Mouse (Mus musculus) liver (tissue): ENCODE measurements around the gene Man2a1.
"Not testable (repeated sequence)": the region's sequence is repeated elsewhere in the genome, so short reads cannot be mapped to it uniquely, and the experiment has no call there.

Experiments
- DNase-seq: peaks from one replicate; pipeline ENCODE4 v3.0.0-alpha.2; 2020; ENCODE audit warnings: mixed read lengths

Man2a1 gene

DNA sequence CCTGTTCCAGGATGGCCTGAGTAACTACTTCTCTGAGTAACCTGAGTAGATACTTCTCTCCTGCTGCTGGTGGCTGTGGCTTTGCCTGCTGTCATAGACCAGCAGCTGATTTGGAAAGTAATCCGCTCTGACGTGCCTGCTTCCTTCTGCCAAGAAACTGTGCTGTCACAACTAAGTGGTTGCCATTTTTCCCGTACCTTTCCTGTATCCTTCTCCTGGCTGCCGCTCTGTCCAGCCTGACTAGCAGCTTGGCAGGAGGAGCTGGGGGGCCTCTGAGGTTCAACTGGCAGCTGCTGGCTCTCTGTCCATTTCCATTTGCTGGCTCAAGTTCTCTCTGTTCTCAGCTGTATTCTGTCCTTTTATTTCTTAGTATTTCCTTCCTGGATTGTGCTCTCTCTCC lies 115.8 kb downstream of the Man2a1 start:
- DNase-seq: no peak

- DNase-seq: no peak
Observed at GRCm38 (mm10) chr17:64719760-64720159, 119.2 kb downstream of the Man2a1 start.

GRCm38 (mm10) chr17:64721112-64721511 lies 120.6 kb downstream of the Man2a1 start:
- no peak for DNase-seq

DNA sequence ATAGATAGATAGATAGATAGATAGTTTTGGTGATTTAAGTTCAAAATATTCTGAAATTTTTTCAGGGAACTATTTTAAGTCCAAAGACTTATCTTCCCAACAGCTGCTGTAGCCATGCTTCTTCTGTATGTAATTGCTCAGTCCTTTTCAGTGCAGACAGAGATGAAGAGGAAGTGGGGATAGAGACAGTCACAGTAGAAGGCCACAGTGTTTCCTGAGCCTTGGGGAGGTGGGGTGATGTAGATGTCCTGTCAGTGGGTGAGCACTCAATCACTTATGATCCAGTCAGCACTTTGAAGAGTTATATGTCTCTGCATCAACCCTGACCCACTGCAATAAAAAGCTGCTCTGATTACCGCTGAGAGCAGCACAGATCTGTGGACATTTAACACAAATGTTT lies 122.6 kb downstream of the Man2a1 start:
- DNase-seq: no peak

- no peak for DNase-seq
Observed at GRCm38 (mm10) chr17:64725214-64725613, 124.7 kb downstream of the Man2a1 start.

DNA sequence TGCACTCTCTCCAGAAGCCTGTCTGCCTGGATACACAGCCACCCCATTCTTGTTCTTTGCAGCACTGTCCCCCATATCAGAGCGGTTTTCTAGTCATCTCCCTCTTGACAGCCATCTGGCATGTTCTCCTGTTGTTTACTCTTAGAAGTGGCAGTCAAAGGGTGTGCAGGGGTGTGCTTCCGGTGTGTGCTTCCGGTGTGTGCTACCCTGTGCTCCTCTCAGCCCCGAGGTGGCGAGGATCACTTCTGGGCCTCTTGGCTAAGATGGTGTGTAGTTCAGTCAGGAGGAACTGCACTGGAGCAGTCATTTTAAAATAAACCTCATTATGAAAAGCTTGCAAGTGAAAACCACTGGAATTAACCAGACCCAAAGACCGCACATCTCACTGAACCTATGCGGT lies 125.5 kb downstream of the Man2a1 start:
- DNase-seq: no peak

GRCm38 (mm10) chr17:64735492-64735891 lies 135.0 kb downstream of the Man2a1 start:
- no peak for DNase-seq

DNA sequence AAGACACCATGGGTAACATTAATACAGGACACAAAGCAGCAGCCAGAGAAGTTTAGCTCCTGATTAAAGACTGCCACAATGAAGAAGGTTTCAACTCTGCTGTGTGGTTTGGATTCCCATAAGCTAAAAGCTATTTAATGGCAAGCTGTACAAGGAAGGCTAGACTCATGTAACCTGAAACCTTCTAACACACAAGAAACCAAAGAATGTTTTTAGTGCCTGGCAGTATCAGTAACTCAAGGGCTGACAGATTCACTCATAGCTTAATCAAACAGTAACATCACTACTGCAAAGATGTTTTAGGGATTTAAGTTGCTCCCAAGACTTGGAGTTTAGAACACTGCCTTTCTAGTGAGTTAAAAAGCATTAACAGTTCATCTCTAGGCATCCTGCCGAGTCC lies 137.4 kb downstream of the Man2a1 start:
- no peak for DNase-seq

DNA sequence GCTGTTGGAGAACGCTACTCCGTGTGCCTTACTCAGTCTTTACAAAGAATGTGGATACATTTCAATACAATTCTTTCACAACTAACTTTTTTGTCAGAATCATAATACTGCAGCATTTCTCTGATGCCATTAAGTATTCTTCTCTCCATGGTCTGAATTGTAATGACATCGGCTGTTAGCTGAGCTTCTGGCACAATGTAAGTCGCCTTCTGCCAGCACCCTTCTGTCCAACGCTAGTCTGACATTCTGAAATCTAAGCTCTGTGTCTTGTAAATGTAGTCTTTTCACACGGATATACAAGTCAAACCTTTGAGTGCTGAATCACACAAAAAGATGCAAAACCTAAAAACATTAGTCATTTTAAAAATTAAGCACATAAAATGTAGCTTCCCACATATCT lies 138.6 kb downstream of the Man2a1 start:
- no peak for DNase-seq

DNA sequence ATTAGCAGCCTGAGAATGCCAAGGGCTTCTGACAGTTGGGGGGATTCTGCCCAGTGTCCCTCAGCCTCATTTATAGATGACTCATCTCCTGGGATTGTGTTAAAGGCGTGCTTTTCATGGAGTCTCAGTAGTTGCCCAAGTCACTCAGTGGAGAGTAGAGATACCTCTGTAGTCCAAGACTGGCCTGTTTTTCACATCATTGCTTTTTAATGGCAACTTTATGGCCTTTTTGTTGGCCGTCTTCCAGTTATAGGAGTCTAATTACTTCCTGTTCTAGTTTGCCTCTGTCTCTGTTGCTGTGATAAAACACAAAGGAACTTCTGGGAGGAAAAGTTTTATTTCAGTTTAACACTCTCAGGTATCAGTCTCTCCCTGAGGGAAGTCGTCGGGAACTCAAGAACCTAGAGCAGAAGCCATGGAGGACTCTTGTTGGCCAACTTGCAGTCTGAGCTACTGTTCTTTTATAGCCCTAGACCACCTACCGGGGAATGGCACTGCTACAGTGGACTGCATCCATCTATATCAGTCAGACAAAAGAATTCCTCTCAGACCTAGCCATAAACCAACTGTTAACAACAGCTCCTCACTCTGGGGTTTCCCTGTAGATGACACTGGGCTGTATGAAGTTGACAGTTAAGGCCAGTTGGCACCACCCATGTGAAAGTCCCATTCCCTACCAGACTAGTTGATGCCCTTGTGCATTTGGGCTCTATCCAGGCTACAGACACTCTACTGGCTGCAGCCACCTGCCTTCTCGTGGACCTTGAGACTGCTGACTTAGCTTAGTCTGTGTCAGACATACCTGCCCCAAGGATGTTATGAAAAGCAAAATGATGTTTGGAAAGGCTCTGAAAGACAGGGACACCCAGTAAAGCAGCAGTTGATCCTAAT lies 142.4 kb downstream of the Man2a1 start:
- DNase-seq: no peak

DNA sequence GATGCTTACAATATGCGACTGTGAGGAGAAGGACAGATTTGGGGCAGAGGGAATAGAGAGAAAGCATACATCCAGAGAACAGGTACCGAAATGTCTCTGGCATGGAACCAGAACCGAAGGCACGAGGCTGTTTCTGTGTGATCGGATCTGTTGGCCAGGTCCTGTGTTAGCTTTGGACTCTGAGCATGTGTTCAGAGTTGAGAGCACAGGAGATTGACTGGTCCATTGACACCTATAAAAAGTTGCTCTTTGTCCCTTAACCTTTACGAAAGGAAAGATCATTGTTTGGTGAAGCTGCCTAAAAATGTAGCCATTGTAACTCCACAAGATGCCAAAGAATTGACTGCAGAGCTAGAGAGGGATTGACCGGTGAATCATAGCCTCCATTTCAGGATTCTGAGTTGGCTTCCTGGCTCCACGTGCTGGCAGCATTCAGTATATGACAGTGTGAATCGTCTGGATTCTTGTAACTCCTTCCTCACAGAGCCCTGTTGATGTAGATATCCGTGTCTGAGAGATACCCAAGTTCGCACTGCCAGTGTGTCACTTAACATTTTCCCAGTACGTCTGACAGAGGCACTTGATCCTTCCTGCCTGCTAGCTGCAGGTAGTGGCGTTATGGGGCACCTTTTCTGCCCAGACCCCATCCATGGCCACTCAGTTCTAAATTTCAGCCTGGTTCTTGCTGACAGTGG lies 143.2 kb downstream of the Man2a1 start:
- DNase-seq: no peak

- no peak for DNase-seq
Observed at GRCm38 (mm10) chr17:64746637-64747225, 146.2 kb downstream of the Man2a1 start.

GRCm38 (mm10) chr17:64747461-64747860 lies 146.9 kb downstream of the Man2a1 start:
- no peak for DNase-seq

DNA sequence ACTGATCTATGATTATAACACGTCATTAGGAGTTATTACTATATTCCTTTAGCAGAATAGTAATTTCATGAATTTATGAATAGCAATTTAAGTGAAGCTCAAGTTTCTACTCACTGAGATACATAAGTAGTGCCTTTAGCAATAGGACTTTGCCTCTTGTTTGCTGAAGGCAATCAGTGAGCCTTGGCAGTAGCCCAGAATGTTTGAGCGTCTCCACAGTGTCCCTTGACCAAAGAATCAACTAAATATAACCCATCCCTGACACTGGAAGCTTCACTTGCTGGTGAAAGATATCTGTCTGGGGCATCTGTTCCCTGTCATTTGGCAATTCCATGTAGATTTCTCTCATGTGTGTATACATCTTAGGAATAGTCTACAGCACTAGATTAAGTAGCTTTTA lies 147.6 kb downstream of the Man2a1 start:
- DNase-seq: no peak

DNA sequence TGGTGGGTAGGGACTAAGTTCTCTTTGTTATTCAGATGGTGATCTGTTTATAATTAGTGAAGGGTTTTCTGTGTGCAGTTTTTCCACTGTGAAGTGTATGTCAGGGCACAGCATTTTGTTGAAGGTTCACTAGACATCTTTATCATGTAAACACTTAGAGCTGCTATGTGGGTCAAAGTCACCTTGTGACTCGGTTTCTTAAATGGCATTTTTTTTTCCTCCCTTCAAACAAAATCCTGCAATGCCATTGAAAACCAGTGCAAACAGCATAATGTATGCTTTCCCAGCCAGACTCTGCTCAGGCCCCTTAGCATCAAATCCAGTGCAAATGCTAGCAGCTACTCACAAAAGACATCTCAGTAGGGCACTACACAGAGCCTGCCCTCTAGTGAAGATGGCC lies 148.6 kb downstream of the Man2a1 start:
- DNase-seq: no peak

DNA sequence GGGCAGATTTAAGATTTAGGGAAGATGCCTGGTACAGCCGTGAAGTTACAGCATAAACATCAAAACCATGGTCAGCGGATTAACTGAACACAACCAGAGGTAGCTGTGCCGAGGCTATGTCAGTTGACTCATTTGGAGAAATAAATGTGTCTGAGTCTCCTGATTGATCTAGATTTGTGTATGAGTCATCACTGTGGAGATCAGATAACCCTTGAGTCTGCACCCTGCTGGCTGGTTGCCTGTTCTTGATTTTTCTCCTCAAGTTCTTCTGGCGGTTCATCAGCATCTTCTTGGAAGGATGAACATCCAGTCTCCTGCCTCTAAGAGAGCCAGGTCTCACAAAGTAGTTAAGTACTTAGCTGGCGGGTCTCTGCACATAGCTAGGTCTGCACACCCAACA lies 150.7 kb downstream of the Man2a1 start:
- no peak for DNase-seq

DNA sequence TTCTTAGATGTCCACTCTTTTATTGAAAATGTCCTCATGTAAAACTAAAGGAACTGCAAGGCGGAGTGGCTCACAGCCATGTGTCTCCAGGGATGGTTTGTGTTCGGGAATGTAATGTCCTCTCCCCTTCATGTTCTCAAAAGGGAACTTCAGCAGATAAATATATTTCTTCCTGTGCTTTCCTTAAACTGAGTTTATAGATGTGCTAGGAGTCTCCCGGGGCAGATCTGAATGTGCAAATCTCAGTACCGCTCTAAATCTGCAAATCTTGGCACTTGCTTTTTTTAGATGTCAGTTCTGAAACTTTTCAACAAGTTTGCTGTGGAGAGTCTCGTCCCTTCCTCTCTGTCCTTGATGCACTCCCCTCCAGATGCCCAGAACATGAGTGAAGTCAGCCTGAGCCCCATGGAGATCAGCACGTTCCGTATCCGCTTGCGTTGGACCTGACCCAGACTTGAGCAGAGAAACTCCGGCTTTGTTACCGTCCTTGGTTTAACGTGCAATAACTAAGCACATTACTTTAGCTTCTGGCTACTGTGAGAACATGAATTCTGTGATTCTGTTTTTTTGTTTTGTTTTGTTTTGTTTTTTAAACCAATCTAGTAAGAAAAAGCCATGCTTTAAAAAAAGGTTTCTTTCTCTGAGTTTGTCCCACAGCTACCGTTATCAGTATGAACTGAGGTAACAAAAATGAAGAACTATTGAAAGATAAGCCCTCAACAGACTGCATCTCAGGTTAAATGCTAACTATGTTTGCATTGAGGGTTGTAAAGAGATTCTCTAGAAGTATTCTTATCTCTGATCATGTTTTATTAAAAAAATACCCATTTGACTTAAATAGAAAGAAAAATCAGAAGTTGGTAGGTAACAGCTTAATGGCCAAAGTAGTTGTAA lies 151.8 kb downstream of the Man2a1 start:
- DNase-seq: no peak

- no peak for DNase-seq
Observed at GRCm38 (mm10) chr17:64753507-64753906, 153.0 kb downstream of the Man2a1 start.

DNA sequence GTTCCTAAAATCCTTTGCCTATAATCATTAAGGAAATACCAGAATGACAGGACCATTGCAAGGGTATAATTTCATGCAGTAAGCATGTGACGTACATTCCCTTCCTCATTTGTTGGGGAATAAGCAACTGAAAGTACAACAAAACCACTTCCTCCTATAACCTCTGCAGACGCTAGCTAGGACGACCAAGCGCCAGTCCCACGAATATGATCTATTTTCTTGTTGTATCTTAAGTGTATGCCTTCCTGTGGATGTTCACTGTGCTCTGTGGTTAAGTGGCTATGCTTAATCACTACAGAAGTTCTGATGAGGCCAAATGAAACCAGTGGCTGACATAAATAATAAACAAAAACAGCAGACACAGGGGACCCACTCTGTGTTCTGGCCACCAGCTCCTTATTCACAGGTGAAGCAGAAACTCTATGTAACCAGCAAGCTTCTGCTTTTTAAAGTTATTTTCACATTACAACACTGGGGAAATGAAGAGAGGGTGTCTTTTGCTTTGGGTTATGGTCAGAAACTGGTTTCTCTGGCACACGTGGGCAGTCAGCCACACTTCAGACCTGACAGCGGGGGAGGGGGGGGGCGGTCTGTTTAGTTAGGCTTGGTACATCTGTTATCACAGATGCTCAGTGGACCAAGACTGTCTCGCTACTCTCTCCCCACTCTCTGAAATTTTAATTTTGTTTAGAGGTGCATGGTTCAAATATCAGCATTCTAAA lies 153.8 kb downstream of the Man2a1 start:
- no peak for DNase-seq

DNA sequence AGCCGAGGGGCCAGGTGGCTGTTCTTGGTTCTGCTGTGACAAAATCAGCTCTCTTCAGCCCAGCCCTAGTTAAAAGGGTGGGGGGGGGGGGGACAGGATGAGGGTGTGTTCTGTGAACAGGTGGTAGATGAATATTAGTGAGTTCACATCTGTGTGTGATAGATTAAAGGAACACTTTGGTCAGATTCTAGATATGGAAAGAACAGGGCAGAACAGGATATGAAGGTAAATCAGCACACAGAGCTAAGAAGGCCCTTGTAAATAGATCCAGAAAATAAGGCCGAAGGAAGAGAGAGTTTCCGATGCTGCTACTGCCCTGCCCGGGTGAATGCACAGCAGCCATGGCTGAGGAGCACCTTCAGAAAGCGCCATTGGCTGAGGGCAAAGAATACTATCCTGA lies 154.7 kb downstream of the Man2a1 start:
- no peak for DNase-seq

GRCm38 (mm10) chr17:64762651-64763050 lies 162.1 kb downstream of the Man2a1 start:
- not testable (repeated sequence) for DNase-seq

DNA sequence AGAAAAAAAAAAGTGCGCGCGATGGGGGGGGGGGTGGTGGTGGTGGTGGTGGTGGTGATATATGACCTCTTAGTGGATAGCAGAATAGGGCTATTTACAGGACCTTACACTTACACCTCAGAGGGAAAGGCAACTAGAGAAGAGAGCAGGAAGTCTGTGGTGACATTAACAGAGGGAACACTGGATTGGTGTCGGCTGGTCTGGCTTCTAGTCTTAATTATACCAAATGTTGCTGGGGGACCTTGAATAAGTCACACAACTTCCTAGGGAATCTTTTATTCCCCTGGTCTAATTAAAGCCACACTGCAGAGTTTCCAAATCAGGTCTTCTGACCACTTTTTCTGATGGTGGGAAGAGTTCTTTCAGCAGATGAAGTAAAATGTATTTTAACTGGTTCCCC lies 163.0 kb downstream of the Man2a1 start:
- DNase-seq: no peak
